Mouse (Mus musculus): ENCODE data around the gene Nfya. TPM values are rescaled to one million over a fixed set of nuclear protein-coding genes. Genes with fewer than 3 reads are reported as not detected.

Gene Nfya
- polyA plus RNA-seq, 1 experiment from 2014 or later, result 25.4 TPM

- Histone ChIP-seq H3K4me1 (no peaks in the 10 kb centered on the region), H3K4me3 (no peak overlapping the region), H3K36me3 (replicated peaks) (no peaks in the 10 kb centered on the region), H3K27ac (replicated peaks) (no peak overlapping the region), H3K9me3 (no peaks in the 10 kb centered on the region), H3K27me3 (replicated peaks; ENCODE audit: low read depth, poor library complexity, severe bottlenecking) (no peaks in the 10 kb centered on the region)
- no peak for DNase-seq (ENCODE audit: low spot score)
- WGBS, result 76% methylated on average over 4 of the region's 4 CpGs
Observed at GRCm38 (mm10) chr17:48346834-48347233, 62.9 kb downstream of the Nfya start.

GRCm38 (mm10) chr17:48346231-48346630 lies 63.5 kb downstream of the Nfya start, which contains the start of gene Trem2:
Trem2 (plus strand) TSS chr17:48346401.
- Histone ChIP-seq H3K27me3 (replicated peaks; ENCODE audit: low read depth, poor library complexity, severe bottlenecking) (no peaks in the 10 kb centered on the region), H3K4me1 (no peaks in the 10 kb centered on the region), H3K36me3 (replicated peaks) (no peaks in the 10 kb centered on the region), H3K9me3 (no peaks in the 10 kb centered on the region), H3K27ac (replicated peaks) (no peak within 1 kb of the TSS), H3K4me3 (no peak within 1 kb of the TSS)
- DNase-seq (ENCODE audit: low spot score), result no peak
- WGBS, result 76% methylated on average over 5 of the region's 5 CpGs

- no peak for DNase-seq (ENCODE audit: low spot score)
- Histone ChIP-seq H3K36me3 (replicated peaks) (no peaks in the 10 kb centered on the region), H3K27ac (replicated peaks) (no peak overlapping the region), H3K9me3 (no peaks in the 10 kb centered on the region), H3K27me3 (replicated peaks; ENCODE audit: low read depth, poor library complexity, severe bottlenecking) (no peaks in the 10 kb centered on the region), H3K4me1 (no peaks in the 10 kb centered on the region), H3K4me3 (no peak overlapping the region)
- 88% methylated on average over 4 of the region's 4 CpGs for WGBS
Observed at GRCm38 (mm10) chr17:48345824-48346223, 63.9 kb downstream of the Nfya start.

- H3K4me1 ChIP-seq, result no peaks in the 10 kb centered on the region; the same call in 1 of the 2 replicates
Observed at GRCm38 (mm10) chr17:48343065-48343464, 66.6 kb downstream of the Nfya start.

GRCm38 (mm10) chr17:48341947-48342346 lies 67.8 kb downstream of the Nfya start:
- Histone ChIP-seq H3K36me3 (replicated peaks) (no peaks in the 10 kb centered on the region), H3K27ac (replicated peaks) (no peak overlapping the region), H3K9me3 (no peaks in the 10 kb centered on the region), H3K4me1 (no peaks in the 10 kb centered on the region; the same call in 1 of the 2 replicates), H3K27me3 (replicated peaks; ENCODE audit: low read depth, poor library complexity, severe bottlenecking) (no peaks in the 10 kb centered on the region), H3K4me3 (no peak overlapping the region)
- DNase-seq (ENCODE audit: low spot score), result no peak
- 78% methylated on average over 3 of the region's 3 CpGs for WGBS

More at GRCm38 (mm10) chr17:48343065-48343464, 66.6 kb downstream of the Nfya start:
- Histone ChIP-seq H3K27ac (replicated peaks) (no peak overlapping the region), H3K9me3 (no peaks in the 10 kb centered on the region), H3K36me3 (replicated peaks) (no peaks in the 10 kb centered on the region), H3K27me3 (replicated peaks; ENCODE audit: low read depth, poor library complexity, severe bottlenecking) (no peaks in the 10 kb centered on the region), H3K4me3 (no peak overlapping the region)
- WGBS, result 88% methylated on average over 2 of the region's 2 CpGs
- DNase-seq (ENCODE audit: low spot score), result no peak

GRCm38 (mm10) chr17:48340267-48340666 lies 69.4 kb downstream of the Nfya start:
- no peak overlapping the region for H3K4me3 ChIP-seq
- H3K36me3 ChIP-seq (replicated peaks), result no peaks in the 10 kb centered on the region
- DNase-seq (ENCODE audit: low spot score), result no peak
- H3K27ac ChIP-seq (replicated peaks), result no peak overlapping the region
- 92% methylated on average over 1 of the region's 1 CpGs for WGBS
- H3K9me3 ChIP-seq, result no peaks in the 10 kb centered on the region
- no peaks in the 10 kb centered on the region; the same call in 1 of the 2 replicates for H3K4me1 ChIP-seq
- H3K27me3 ChIP-seq (replicated peaks; ENCODE audit: low read depth, poor library complexity, severe bottlenecking), result no peaks in the 10 kb centered on the region

Other genes starting within 250 kb of the Nfya start
- not detected in 2 replicates for gene A530064D06Rik, start 242.6 kb downstream of the Nfya start, polyA plus RNA-seq (2016; fragmentation: Nextera tagmentation; extraction: Ambion mirVana)
- not detected in 2 replicates for gene Trem1, start 177.1 kb downstream of the Nfya start, polyA plus RNA-seq (2016; fragmentation: Nextera tagmentation; extraction: Ambion mirVana)
- gene Trem3, start 162.1 kb downstream of the Nfya start, polyA plus RNA-seq (2016; fragmentation: Nextera tagmentation; extraction: Ambion mirVana), result not detected in 2 replicates
- gene Treml4, start 145.6 kb downstream of the Nfya start, polyA plus RNA-seq (2016; fragmentation: Nextera tagmentation; extraction: Ambion mirVana), result 0.11 and 0.16 TPM in 2 replicates
- gene Treml2, start 110.4 kb downstream of the Nfya start, polyA plus RNA-seq (2016; fragmentation: Nextera tagmentation; extraction: Ambion mirVana), result 0.28 and 0.40 TPM in 2 replicates
- not detected in 2 replicates for gene B430306N03Rik, start 93.8 kb downstream of the Nfya start, polyA plus RNA-seq (2016; fragmentation: Nextera tagmentation; extraction: Ambion mirVana)
- gene Trem2, start 63.5 kb downstream of the Nfya start, polyA plus RNA-seq (2016; fragmentation: Nextera tagmentation; extraction: Ambion mirVana), result 0.59 and 2.5 TPM in 2 replicates
- gene Treml1, start 50.0 kb downstream of the Nfya start, polyA plus RNA-seq (2016; fragmentation: Nextera tagmentation; extraction: Ambion mirVana), result 1.0 and 2.2 TPM in 2 replicates
- gene Oard1, start 108 bp upstream of the Nfya start, polyA plus RNA-seq (2016; fragmentation: Nextera tagmentation; extraction: Ambion mirVana), result 87.8 and 89.5 TPM in 2 replicates
- gene Apobec2, start 23.0 kb upstream of the Nfya start, polyA plus RNA-seq (2016; fragmentation: Nextera tagmentation; extraction: Ambion mirVana), result 0.61 and 1.2 TPM in 2 replicates
- 0.24 and 0.45 TPM in 2 replicates for gene Tspo2, start 41.6 kb upstream of the Nfya start, polyA plus RNA-seq (2016; fragmentation: Nextera tagmentation; extraction: Ambion mirVana)
- 0.20 and 0.51 TPM in 2 replicates for gene Unc5cl, start 45.0 kb upstream of the Nfya start, polyA plus RNA-seq (2016; fragmentation: Nextera tagmentation; extraction: Ambion mirVana)